Mouse (Mus musculus) activated CD4-positive, CD25-positive, alpha-beta regulatory T cell (primary cell): ENCODE results near the gene Ap1g2. TPM values are rescaled to one million over a fixed set of nuclear protein-coding genes. Genes with fewer than 3 reads are reported as not detected.

ENCODE experiments used
- polyA plus RNA-seq, 2 experiments: library from polyadenylated mRNA; unstranded; fragments of 100-300 nt; shearing (Covaris generic); gene quantifications; one replicate each; pipeline ENCODE4 v1.2.1; 2017

Ap1g2 gene
- 100 to 1,000 TPM; 102 to 150 TPM for polyA plus RNA-seq

DNA sequence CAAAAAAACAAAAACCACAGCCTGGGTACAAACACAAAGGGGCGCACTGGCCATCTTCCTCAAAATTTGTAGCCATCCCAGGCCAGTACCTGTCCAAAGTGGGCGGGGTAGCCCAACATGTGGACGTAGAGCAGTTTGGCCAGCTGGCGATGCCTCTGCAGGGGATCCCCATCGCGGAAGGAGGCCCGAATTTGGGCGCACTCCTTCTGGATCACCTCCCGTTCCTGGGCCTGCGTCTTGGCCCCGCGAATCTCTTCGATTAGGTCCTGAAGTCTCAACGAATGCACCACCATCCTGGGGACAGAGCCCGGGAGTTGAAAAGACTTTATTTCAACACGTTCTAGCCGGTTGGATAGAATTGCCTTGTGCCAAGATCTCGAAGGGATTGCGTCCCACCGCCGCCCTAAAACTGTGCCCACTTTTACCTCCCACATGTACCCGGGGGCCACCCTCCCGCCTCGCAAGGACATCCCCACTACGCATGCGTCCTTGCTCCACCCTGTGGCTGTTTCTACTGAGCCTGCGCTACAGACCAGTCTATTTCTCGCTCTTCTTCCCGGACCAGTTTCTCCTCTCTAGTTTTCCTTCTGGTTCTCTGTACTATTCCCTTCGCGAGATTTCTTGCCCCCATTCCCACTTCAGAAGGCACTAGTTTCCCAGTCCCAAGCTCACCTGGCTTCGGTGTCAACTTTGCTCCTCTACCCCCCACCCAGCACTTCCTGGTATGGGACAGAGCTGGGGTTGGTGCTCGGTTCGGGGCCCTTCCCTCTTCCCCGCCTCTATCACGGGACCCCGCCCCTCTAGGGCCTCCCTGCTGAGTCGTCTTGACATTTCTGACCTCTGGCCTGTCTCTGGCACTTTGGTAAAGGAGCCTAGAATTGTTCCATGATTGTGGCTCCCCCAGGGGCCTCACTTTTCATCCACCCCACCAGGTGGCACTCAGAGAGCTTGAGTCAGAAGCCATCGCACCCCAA, at the start of gene Ap1g2:
Gene Ap1g2 (minus strand): TSS at position 758 of the 974 bp plus-strand sequence.

DNA sequence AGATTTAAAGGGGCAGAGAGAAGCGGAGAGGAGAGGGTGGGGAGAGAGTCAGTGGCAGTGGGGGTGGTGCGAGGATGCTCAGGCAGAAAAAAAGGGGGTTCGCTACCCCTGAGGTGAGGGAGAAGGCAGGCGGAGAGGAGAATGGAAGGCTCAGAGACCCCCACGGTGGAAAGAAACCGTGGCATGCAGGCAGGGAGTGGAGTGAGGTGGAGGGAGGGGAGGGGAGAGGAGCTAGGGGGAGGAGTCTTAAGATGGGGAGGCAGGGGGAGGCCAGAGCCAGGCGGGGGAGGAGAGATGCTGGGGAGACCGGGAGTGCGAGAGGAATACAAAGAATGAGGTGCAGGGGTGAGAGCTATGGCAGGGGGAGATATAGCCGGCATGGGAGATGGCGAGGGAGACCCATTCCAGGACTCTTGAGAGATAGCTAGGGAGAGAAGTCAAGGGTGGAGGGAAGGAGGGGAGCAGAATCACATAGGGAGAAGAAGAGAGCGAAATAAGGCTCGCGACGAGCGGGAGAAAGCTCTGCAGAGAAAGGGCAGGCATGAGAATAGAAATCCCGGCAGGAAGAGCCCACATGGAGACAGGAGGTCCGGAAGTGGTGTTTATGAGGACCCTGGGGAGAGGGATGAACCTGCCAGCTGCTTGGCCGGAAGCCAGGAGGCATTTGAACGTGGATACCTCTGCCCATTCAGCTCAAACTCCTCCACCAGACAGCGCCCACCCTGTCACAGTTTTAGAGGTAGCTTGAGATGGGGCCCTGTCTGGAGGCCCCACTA, 10.2 kb upstream of the Ap1g2 start, which contains the start of gene Jph4:
Gene Jph4 (minus strand): TSS at position 511 of the 776 bp plus-strand sequence.

DNA sequence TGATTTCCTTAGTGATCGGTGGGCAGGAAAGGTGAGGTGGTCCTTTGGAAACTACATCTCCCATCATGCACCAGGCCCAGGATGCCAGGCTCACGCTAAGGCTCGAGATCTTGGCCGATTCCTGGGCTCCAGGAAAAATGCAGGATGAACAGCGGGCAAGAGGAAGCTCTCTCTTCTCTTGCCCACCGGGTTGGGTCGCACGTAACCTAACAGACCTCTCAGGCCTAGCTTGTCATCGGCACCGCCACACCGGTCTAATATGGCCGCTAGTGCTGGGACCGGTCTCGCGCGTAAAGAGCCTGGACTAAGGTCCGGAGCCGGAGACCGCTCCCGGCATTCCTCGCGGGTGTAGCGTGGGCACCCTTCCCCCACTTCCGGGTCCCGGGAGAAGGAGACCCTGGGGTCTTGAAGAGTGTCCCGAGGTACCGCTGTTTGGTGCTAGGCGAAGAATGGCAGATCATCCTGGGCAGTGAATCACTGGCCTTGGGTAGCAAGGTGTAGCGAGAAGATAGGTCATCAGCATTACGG, 11.6 kb downstream of the Ap1g2 start, which contains the start of gene Thtpa:
Gene Thtpa (plus strand): TSS at position 81 of the 528 bp plus-strand sequence.

DNA sequence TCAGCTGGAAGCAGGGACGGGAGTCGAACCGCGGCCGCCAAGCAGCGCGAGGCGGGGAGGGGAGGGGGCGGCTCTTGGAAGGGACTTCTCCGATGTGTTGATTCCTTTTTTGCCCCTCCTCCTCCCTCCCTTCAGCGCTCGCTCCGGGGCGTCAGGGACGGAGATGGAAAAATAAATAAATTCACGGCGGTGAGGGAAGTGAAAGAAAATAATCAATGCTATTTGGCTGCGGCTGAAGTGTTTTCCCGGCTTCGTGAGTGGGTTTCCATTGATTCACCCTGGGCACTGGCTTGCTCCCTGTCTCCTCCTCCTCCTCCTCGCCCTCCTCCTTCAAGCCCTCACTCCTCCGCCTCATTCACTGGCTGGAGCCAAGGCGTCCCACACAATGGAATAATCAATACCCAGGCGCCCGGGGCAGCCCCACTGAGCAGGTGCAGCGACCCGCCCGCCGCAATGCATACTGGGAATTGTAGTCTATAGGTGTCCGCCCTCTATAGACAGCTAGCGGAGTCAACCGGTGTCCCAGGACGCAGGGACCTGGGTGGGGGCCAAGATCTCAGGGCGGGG, 14.3 kb downstream of the Ap1g2 start, which contains the start of gene Zfhx2:
Gene Zfhx2 (minus strand): TSS at position 314 of the 567 bp plus-strand sequence.

Other genes with a start within 250 kb of the Ap1g2 start
- gene Homez, start 235.6 kb downstream of the Ap1g2 start, polyA plus RNA-seq, result 10 to 100 TPM; 14.3 to 15.8 TPM
- gene Ppp1r3e, start 229.0 kb downstream of the Ap1g2 start, polyA plus RNA-seq, result 1 to 10 TPM in 1 of 2 experiments, under 1 TPM in 1; 0.54 to 1.5 TPM
- gene Bcl2l2, start 223.2 kb downstream of the Ap1g2 start, polyA plus RNA-seq, result under 1 TPM; 0.20 to 0.21 TPM
- gene Gm20521, start 223.2 kb downstream of the Ap1g2 start, polyA plus RNA-seq, result under 1 TPM in 1 of 2 experiments, not detected in 1; 0.30 TPM
- gene Pabpn1, start 214.1 kb downstream of the Ap1g2 start, polyA plus RNA-seq, result 100 to 1,000 TPM; 180 to 240 TPM
- 1 to 10 TPM; 3.1 to 7.2 TPM for gene Slc22a17, start 193.5 kb downstream of the Ap1g2 start, polyA plus RNA-seq
- not detected for gene Efs, start 180.5 kb downstream of the Ap1g2 start, polyA plus RNA-seq
- not detected for gene Il25, start 173.9 kb downstream of the Ap1g2 start, polyA plus RNA-seq
- under 1 TPM in 1 of 2 experiments, not detected in 1; 0.43 TPM for gene Cmtm5, start 170.3 kb downstream of the Ap1g2 start, polyA plus RNA-seq
- gene Myh6, start 139.7 kb downstream of the Ap1g2 start, polyA plus RNA-seq, result under 1 TPM in 1 of 2 experiments, not detected in 1; 0.05 TPM
- not detected for gene Gm17428, start 129.7 kb downstream of the Ap1g2 start, polyA plus RNA-seq
- under 1 TPM in 1 of 2 experiments, not detected in 1; 0.11 TPM for gene Myh7, start 112.0 kb downstream of the Ap1g2 start, polyA plus RNA-seq
- gene Ngdn, start 91.1 kb downstream of the Ap1g2 start, polyA plus RNA-seq, result 100 to 1,000 TPM; 108 to 134 TPM
- 1 to 10 TPM; 4.6 to 6.7 TPM for gene Zfhx2, start 14.3 kb downstream of the Ap1g2 start, polyA plus RNA-seq
- gene Thtpa, start 11.8 kb downstream of the Ap1g2 start, polyA plus RNA-seq, result 10 to 100 TPM in 1 of 2 experiments, 1 to 10 TPM in 1; 7.3 to 14.3 TPM
- gene Jph4, start 10.3 kb upstream of the Ap1g2 start, polyA plus RNA-seq, result under 1 TPM in 1 of 2 experiments, not detected in 1; 0.32 TPM
- gene Dhrs2, start 115.4 kb upstream of the Ap1g2 start, polyA plus RNA-seq, result not detected